Mouse (Mus musculus) G1E (cell line): ENCODE measurements around the gene Aacs.

Experiments
- CTCF ChIP-seq: IDR thresholded peaks from 2 replicates; pipeline ENCODE4 v1.5.1; 2012; ENCODE audit warnings: low read depth, low read length, inconsistent platforms, mixed read lengths
- GATA1 ChIP-seq: IDR thresholded peaks from 2 replicates; pipeline ENCODE4 v1.6.1; 2012; ENCODE audit warnings: borderline replicate concordance, low read length, inconsistent platforms, mixed read lengths
- GATA2 ChIP-seq: IDR thresholded peaks from 2 replicates; pipeline ENCODE4 v1.6.1; 2012; ENCODE audit warnings: low read depth, low read length, inconsistent platforms, borderline replicate concordance
- POLR2AphosphoS5 ChIP-seq: IDR thresholded peaks from 2 replicates; pipeline ENCODE4 v1.6.1; 2012; ENCODE audit warnings: low read depth, low read length, inconsistent platforms; ENCODE audit not compliant: insufficient replicate concordance
- TAL1 ChIP-seq: conservative IDR thresholded peaks from 2 replicates; pipeline ENCODE4 v1.6.1; 2012; ENCODE audit warnings: low read depth, low read length, inconsistent platforms, mixed read lengths

DNA sequence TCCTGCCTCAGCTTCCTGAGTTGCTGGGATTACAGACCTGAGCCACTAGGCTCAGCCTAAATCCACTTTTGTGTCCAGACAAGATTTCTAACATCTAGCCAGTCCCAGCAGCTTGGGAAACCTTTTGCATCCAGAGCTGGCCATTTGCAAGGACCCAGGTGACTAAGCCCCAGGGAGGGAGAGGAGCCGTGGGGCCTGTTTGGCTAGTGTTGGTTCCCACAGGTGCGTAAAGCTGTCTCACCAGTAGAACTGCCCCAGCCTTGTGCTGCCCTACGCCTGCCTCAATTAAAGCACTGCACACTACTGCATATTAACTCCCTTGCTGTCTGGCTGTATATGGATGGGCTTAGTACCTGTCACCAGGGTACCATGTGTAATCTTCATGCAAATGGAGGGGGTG is 3.8 kb downstream of the Aacs start:
- TF ChIP-seq CTCF (no peak), TAL1 (no peak), GATA1 (no peak), GATA2 (no peak), POLR2AphosphoS5 (no peak)
